Mouse (Mus musculus) heart, embryonic 14.5 days (tissue): Measurements from ENCODE around the gene Pm20d1. TPM values are rescaled to one million over a fixed set of nuclear protein-coding genes. Genes with fewer than 3 reads are reported as not detected.

Experiments
- polyA plus RNA-seq: library from polyadenylated mRNA; unstranded; fragments of >200 nt; fragmentation: Nextera tagmentation; extraction: Ambion mirVana; gene quantifications from 2 replicates; pipeline ENCODE4 v1.2.1, GENCODE M21; 2014

Pm20d1 gene
- polyA plus RNA-seq, 1 experiment from 2014 or later = 2.1 TPM

Other genes with a start within 250 kb of the Pm20d1 start
- gene Avpr1b, start 198.1 kb upstream of the Pm20d1 start, polyA plus RNA-seq = not detected in 2 replicates
- gene Ctse, start 159.1 kb upstream of the Pm20d1 start, polyA plus RNA-seq = 0.15 TPM in 1 of 2 replicates, not detected in the other
- 2.0 and 2.3 TPM in 2 replicates for gene Rab7b, start 108.7 kb upstream of the Pm20d1 start, polyA plus RNA-seq
- 0.07 and 0.23 TPM in 2 replicates for gene Slc26a9, start 53.4 kb upstream of the Pm20d1 start, polyA plus RNA-seq
- gene Slc41a1, start 30.1 kb downstream of the Pm20d1 start, polyA plus RNA-seq = 7.4 and 8.2 TPM in 2 replicates
- 17.8 and 17.9 TPM in 2 replicates for gene Rab29, start 69.8 kb downstream of the Pm20d1 start, polyA plus RNA-seq
- 27.4 and 32.4 TPM in 2 replicates for gene Nucks1, start 113.2 kb downstream of the Pm20d1 start, polyA plus RNA-seq
- 3.1 and 3.7 TPM in 2 replicates for gene Slc45a3, start 165.6 kb downstream of the Pm20d1 start, polyA plus RNA-seq
- gene Elk4, start 210.2 kb downstream of the Pm20d1 start, polyA plus RNA-seq = 24.7 and 26.1 TPM in 2 replicates